Mouse (Mus musculus): ENCODE data around the gene Nek9.

Gene Nek9

GRCm38 (mm10) chr12:85257008-85257639 lies 82.0 kb downstream of the Nek9 start:
- no peak for DNase-seq

- no peak for DNase-seq
These were observed 82.9 kb downstream of the Nek9 start for GRCm38 (mm10) chr12:85256074-85256751.

GRCm38 (mm10) chr12:85252083-85252482 lies 87.1 kb downstream of the Nek9 start:
- no peak for DNase-seq
